Mouse (Mus musculus) midbrain, embryonic 10.5 days (tissue): ENCODE measurements around the gene Gm29110. TPM values are rescaled to one million over a fixed set of nuclear protein-coding genes. Genes with fewer than 3 reads are reported as not detected.
"Not testable (repeated sequence)": the region's sequence is repeated elsewhere in the genome, so short reads cannot be mapped to it uniquely, and the experiment has no call there.

Experiments used
- DNase-seq: peaks from one replicate; pipeline ENCODE4 v3.0.0-alpha.2; 2017; ENCODE audit warnings: low spot score
- H3K27ac ChIP-seq: fragments of 300-500 bp; sonication (generic); replicated peaks from 2 replicates; pipeline ENCODE4 v1.5.1; 2016; ENCODE audit warnings: mild to moderate bottlenecking
- H3K27me3 ChIP-seq: fragments of 300-500 bp; sonication (generic); 2 replicates; pipeline ENCODE4 v1.6.1; 2016; ENCODE audit warnings: low read depth, mild to moderate bottlenecking; ENCODE audit not compliant: poor library complexity, severe bottlenecking
- H3K36me3 ChIP-seq: fragments of 300-500 bp; sonication (generic); 2 replicates; pipeline ENCODE4 v1.6.1; 2016; ENCODE audit warnings: mild to moderate bottlenecking, moderate library complexity
- H3K4me1 ChIP-seq: fragments of 300-500 bp; sonication (generic); 2 replicates; pipeline ENCODE4 v1.6.1; 2016
- H3K4me3 ChIP-seq: fragments of 300-500 bp; sonication (generic); 2 replicates; pipeline ENCODE4 v1.5.1; 2016; ENCODE audit warnings: mild to moderate bottlenecking, moderate library complexity
- H3K9me3 ChIP-seq: fragments of 300-500 bp; sonication (generic); replicated peaks from 2 replicates; pipeline ENCODE4 v1.6.1; 2016; ENCODE audit warnings: mild to moderate bottlenecking
- WGBS: fragments of 180-500 bp; shearing (Covaris S2); methylation state at CpG from one replicate; pipeline ENCODE4 v1.1.7; 2016; 5-methylcytosine and 5-hydroxymethylcytosine counted together
- polyA plus RNA-seq: library from polyadenylated mRNA; unstranded; fragments of >200 nt; fragmentation: Nextera tagmentation; extraction: Ambion mirVana; gene quantifications from 2 replicates; pipeline ENCODE4 v1.2.1, GENCODE M21; 2016

Gene Gm29110
- not detected in 2 replicates for polyA plus RNA-seq

DNA sequence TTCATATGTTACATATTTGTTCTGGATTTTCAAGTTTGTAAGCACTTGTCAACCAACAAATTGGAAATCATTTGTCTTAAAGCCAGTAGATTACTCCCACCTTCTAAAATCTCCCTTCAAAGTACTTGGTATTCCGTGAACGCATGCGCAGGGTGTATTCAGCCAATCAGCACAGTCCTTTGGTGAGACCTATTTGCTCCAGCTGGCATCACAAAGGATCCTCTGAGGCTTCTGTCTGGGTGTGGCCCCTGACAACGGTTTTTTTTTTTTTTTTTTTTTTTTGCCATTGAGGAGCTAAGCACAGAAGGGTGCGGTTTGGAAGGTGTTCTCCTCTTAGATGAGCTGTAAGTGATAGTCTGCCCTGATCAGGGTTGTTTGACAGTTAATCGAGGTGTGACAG lies at the start of gene Gm29110:
Gene Gm29110, plus strand, starts transcription at position 301 of the 400 bp plus-strand sequence.
- not testable (repeated sequence) for H3K9me3 ChIP-seq, H3K27ac ChIP-seq, H3K4me3 ChIP-seq, H3K36me3 ChIP-seq, H3K27me3 ChIP-seq, H3K4me1 ChIP-seq, DNase-seq
- 79% methylated on average over 2 of the region's 6 CpGs for WGBS

Other genes with a start within 250 kb of the Gm29110 start
- not detected in 2 replicates for gene Gm21913, start 153.4 kb downstream of the Gm29110 start, polyA plus RNA-seq